Mouse (Mus musculus) 3134 (cell line): Measurements from ENCODE around the gene Cpa4.

Experiments
- DNase-seq: peaks from one replicate; pipeline ENCODE4 v3.0.0-alpha.2; 2011; ENCODE audit warnings: low spot score; ENCODE audit not compliant: insufficient read length; ENCODE audit errors: extremely low read depth

Gene Cpa4

DNA sequence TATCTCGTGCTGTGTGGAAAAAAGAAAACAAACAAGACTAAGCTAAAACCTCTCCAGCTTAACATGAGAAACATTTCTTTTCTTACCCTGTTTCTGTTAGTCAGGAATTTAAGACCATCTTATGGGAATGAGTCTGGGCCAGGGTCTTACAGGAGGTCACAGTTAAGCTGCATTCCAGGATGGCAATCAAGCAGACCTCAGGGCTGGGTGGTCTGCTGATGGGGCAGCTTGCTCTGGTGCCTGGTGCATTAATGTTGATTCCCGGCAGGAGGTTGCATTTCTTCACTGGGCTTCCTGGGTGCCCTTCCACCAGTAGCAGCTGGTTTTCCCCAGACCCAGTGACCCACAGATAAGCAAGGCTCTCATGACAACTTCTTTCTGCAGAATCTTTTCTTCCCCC, 21.6 kb downstream of the Cpa4 start:
- DNase-seq: no peak

DNA sequence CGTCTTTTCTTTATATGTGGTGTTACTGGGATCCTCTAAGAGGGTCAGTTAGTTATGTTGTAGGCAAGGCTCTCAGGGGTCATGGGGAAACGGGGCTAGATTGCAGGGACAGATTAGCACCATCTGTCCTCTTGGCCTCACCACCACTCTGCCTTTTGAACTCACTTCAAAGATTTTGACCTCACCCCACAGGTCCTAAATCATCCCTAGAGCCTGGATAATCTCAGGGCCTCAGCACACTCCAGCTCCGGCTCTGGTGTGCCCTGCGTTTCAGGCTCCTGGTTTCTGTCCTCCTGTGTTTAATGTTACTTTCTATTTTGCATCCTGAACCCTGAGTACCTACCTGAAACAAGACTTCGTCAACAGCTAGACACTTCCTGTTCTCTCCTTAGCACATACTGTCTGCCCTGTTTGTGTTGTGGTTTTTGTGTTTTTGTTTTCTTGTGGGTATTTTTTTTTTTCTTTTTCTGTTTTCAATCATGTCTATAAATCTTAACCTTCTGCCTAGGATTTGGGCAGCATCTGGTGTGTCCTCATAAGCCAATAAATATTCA, 23.8 kb downstream of the Cpa4 start:
- DNase-seq: no peak

DNA sequence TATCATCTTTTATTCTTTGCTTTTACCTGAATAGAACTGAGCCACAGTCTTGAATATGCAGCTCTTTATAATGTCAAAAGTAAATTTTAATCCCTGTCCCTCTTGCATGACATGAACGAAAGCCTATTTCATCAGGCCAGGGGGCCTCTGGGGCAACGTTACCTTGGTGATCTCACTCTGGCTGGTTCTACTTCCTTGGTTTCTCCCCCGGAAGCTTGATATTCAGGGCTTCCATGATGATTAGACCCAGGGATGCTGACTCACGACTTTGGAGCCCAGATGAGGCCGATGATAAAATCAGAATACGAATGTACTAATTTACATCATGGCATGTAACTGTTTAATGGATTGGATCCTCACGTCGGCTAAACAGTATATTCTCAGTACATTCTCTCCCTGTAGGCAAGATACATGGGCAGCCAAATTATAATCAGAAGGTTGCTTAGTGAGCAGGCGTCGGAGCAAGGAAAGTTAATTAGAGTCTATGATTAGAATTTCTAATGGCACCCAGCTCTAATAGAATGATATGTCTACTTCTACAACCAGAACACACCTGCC, 24.3 kb downstream of the Cpa4 start:
- no peak for DNase-seq

DNA sequence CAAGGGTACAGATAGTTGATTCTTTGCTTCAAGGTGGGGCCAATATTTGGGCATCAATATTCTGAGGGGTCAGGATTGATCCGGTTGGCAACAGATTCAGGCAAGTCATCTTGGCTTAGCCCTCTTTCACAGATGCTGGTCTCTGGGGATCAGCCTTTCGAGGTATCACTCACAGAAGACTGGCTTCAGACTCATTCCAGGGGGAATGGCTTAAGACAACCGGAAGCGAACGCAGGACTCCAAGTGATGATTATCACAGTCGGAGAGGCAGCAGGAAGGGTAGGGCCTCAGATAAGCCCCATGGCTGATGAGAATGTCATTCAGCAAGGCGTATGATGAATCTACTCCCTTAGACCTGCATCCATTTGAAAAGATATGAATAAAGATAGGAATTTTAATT, 26.2 kb downstream of the Cpa4 start:
- no peak for DNase-seq

DNA sequence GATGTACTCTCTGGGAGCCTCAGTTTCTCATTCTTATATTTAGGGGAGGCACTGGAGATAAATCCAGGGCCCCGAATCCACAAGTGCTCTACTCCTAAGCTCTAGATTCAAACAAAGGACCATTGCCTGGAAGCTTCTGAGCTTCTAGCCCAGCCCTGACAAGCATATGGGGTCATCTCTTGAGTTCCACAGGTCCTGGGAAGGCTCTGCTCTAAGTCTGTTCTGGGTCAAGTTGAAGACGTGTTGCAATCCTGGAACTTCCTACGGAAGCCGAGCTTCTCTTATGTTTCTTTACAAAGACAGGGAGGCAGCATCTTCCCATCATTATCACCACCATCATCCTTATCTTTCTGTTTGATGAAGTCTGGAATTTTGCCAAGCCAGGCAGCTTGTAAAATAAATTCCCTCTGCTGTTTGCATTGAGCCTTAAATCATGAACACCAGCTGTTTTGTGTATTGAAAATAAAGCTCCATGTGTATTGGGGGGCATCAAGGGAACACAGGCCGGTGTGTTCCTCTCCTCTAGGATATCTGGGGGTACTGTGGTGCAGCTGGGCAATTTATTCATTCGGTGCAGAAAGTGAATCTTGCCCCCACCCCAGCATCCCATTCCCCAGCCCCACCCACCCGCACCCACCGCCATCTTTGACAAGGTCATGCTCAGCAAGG, 28.2 kb downstream of the Cpa4 start:
- DNase-seq: no peak

DNA sequence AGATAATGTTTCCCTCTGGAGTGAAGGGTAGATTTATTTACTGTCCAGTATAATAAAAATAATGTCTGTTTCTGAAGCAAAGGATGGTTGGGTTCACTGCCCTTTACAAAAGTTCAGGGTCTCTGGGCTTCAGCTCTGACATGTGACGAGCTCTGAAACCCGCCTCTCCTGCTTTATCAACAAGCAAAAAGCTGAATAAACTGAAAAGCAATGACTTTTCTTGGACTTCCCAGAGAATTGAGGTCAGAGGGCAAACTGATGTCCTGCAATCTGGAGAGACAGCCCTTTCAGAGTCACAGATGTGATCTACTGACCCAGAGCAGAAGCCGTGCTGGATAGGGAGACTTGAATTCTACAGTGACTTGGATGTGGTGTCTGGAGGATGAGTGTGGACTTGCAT, 31.9 kb downstream of the Cpa4 start:
- DNase-seq: no peak

DNA sequence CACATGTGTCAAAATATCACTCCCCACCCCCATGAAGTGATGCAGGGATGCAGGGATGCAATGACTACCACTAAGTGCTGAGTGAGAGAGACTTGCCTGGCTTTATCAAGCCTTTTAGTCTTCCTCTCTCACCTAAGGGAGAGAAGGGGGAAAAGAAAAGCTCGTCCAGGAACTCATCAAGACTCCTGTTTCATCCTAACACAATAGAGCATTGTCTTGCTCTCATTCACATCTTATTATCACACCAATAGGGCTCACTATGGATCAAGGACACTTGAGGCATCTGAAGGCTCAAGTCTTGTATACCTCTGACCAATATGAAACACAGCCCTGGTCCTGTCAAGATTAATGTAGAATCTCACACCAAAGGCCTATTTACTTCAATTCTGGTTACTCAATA, 32.8 kb downstream of the Cpa4 start:
- DNase-seq: no peak

DNA sequence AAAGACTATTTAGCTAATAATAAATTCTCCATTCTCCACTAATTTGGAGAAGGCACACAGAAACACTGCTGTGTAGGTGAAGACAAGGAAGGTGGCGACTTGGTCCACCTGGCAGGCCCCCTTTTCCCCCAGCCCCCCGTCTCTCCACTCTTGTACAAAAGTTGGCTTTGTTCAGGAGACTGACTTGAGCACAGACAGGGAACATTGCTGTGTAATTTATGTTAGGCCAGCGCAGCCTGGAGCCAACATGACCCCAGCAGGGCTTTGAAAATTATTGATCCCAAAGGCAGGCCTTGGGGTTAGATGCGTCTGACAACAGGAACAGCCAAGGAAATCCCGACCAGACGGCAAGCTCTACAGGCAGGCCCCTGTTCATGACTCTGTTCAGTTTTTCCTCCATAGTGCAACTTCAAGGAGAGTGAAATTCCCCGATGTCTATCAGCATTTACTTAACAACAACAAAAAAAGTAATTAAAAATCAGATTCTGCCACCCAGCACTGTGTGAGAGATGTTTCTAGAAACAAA, 36.2 kb downstream of the Cpa4 start:
- no peak for DNase-seq

DNA sequence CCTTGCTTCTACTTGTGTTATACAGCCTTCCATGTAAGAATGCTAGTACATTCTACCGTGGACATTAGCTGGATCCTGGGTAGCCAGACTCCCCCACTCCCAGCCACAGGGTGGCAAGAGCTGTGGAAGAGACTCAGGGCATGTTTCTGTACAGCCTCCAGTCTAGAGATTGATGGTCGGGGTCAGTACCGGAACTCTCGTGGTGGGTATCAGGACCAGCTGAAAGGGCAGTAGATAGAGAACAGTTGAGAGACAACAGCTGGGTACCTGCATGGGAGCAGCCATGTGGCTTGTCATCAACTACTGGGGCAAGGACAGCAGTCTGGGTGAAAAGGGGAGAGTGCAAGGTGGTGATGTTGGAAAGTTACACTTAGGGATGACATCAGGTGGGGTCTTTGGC, 36.9 kb downstream of the Cpa4 start:
- no peak for DNase-seq

DNA sequence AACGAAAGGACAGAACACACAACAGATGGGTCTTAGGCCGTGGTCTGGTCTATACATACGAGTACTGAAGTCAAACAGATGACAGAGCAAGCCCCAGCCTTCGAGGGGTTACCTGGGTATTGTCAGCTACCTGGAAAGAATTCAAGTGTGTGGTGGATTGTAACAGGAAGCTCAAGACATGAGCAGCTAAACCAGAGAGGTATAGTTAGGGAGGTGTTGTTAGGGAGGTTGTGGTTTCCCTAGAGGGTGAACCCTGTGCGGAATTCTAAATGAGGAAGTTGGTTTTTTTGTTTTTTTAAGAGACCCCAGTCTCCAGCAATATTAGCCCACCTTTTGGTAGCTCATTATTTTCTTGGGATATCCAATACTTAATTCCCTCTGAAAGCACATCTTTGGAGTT, 37.5 kb downstream of the Cpa4 start:
- DNase-seq: no peak

DNA sequence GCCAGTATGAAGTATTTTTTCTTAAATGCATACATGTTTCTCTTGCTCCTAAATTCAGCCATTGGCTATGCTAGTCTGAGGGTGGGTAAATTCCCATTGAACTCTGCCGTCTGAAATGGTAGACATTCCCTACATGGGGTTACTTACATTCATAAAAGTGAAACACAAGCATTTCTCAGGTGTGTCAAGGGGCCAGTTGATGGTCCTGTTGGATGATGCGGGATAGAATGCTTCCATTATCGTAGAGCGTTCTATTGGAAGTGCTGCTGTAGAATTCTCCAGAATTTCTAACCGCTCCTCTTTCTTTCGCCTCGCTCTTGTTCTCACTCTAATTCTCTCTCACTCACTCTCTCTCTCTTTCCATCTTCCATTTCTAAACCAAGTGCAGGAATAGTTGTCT, 42.5 kb downstream of the Cpa4 start, which contains the start of gene Cpa5:
Cpa5 (plus strand) TSS at position 301 of the 400 bp plus-strand sequence.
- no peak for DNase-seq

DNA sequence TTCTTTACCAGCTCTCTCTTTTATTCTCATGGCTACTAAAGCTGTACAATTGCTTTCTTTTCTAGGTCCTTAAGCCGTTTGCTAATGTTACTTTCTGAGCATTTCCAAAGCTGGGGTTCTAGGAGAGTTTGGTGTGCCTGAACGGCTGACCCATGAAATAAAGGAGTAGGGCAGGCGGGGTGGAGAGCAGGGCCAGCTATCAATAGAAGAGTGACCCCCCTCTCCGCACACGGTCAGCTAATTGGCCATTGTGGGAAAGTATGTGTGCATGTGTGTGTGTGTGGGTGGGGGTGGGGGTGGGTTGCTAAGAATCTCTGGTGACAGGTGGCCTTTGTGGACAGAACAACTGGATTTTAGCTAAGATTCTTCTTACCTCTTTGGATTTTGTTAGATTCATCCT, 43.0 kb downstream of the Cpa4 start:
- no peak for DNase-seq

DNA sequence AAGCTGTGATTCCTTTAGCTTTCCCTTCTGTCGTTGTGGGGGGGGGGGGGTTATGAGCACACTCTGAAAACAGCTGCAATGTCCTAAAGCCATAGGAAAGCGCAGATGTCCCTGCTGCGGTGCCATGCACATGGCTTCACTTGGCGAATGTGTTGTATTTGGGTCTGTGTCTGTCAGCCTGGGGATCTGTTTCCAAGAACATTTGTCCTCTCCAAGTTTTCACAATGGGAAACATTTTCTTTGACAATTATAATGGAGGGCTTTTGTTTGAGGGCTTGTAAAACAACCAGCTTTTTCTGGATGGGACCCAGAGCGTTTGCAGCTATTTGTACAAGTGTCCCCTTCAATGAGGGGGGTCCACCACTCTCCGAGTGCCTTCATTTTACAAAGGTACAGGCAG, 46.1 kb downstream of the Cpa4 start:
- no peak for DNase-seq

DNA sequence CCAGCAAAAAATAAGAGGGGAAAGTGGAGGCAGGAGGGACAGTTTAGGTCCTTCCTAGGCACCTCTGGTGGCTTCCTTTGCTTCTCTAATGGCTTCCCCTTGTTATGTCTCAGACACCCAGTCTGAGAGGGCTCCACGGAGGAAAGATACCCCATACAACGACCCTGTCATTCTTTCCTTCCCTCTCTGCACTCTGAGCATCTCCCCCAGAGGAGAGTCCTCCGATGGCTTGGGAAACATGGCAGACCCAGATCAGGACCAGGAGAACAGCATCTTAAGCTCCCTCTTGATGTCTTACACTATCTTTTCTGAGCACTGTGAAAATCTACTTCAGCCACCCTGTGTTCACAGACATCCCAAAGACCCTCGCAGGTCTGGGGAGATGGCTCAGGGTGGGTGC, 47.6 kb downstream of the Cpa4 start:
- no peak for DNase-seq

DNA sequence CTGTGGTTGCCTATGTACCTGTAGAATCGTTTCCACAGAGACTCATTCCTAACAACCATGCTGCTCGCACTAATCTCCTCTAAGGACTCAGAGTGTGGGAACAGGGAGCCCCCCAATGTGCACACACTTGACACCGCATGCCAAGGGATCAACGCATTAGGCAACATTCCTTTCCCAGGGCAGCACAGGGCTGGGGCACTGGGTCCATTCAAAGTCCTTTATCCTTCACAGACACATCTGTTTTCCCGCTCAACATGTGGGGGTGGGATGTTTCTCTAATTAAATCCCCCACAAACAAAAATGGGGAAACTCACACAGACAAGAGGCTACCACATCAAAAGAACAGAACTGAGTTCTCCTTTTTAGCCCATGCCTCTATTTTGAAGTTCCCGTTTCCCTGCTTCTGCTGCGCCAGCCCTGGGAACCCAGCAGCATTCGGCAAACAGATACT, 48.3 kb downstream of the Cpa4 start:
- no peak for DNase-seq

DNA sequence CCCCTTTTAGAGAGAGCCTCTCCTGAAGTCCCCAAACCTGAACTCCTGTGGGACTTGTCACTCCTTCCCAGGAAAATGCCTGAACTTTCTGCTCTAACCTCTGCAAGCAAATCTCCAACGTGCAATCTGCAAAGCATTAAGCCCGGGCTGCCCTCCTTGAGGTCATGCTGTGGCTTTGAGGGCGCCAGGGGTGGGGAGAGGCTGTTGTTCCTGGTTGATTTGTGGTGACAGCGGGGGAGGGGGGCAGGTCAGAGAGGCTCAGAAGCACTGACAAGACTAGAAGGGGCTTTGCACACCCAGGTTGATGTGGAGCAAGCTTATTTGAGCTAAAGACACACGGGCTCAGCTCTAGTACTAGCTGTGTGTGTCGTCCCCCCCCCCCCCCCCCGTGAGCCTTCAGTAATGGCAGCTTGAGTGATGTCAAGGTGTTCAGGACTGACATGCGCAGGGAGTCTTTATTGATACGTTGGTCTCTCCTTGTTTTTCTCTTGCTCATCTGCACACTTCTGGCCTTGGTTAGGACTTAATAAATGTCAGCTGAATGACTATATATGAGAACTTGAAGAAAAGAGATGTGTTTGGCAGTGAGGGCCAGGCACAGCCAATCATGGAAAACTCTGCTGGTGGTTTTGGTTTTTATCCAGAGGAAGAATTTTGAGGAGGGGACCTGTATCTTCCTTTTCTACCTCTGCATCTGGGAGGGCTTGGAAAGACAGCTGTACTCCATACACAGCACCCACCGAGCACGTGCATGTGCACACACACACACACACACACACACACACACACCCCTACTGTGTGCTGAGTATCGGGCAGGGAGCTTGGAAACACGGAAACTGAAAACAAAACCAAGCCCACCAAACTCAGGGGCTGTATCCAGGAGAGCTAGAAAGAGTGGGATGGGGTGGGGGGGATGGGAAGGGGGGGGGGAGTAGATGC, 49.1 kb downstream of the Cpa4 start:
- DNase-seq: no peak

DNA sequence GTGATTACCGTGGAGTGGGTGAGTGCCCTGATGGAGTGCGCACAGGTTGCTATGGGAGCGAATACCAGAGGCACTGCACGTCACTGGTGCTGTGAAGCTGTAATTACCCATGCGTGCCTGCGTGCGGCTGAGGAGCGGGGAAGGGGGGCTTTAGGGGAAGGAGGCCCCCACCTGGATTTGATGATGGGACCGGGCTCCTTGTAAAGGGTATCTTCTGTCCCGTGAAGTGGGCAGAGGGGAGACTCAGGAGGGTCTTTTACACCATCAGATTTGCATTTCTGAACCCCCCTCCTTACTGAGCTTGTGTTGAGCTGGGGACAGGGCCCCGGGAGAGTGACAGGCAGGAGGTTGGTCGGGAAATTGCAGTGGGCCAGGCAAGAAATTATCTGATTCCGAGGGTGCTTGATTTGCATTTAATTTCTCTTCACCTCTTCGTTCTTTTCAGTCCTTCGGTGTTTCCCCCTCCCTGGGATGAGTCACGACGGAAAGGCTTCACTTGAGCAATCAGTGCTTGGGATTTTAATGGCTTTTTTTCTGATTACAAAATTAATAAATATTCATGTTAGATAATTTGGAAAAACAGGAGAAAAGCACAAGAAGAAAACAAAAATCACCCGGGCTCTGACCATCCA, 49.9 kb downstream of the Cpa4 start:
- no peak for DNase-seq

DNA sequence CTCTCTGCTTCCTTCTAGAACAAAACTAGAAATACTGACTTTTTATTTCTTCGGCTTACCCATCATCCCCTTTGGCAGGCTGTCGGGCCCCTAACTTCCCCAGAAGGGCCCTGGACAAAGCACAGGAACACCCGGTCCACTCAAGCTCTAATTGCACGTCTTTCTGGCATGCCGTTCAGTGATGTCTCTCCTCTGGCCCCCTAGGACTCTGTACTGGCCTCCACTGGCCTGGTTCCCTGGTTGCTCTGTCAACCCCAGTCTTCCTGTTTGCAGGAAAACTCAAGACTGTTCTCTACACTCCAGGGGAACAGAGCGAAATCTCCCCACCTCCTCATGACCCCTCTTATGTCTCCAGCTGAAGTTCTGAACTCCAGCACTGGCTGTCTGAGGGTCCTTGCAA, 50.6 kb downstream of the Cpa4 start:
- no peak for DNase-seq

DNA sequence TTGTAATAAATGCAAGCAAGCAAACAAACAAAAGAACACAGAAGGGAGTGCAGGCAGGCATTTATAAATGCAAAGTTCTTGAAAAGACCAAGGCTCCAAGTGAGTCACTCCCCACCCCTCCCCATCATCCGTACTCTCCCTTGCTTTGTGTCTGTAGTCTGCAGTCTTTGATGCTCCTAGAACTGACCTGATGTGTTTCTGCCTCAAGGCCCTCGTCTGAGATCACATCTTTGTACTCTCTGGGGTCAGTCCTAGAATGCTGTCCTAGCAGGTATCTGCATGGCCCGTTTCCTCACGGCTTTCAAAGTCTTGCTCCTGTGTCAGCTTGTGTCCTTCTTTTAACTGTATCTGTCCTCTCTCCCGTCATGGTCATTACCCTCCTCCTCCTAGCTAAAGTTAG, 51.4 kb downstream of the Cpa4 start:
- DNase-seq: no peak

DNA sequence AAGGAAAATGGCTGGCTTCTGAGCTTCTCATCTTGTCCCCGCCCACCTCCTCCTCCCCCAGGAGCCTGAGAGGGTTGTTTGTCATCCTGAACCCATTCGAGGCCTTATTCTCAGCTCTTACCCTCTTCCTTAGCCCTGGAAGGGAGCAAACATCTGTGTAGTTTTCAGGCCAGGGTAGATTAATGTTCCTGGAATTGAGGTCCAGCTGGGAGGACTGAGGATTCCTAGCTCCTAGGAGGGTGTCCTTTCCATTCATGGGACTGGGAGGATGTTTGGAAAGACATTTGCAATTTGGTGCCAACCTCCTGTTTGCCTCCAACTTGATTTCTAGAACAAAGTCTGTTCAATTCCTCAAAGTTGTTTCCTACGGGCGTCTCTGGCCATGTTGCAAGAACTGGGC, 52.4 kb downstream of the Cpa4 start:
- DNase-seq: no peak

DNA sequence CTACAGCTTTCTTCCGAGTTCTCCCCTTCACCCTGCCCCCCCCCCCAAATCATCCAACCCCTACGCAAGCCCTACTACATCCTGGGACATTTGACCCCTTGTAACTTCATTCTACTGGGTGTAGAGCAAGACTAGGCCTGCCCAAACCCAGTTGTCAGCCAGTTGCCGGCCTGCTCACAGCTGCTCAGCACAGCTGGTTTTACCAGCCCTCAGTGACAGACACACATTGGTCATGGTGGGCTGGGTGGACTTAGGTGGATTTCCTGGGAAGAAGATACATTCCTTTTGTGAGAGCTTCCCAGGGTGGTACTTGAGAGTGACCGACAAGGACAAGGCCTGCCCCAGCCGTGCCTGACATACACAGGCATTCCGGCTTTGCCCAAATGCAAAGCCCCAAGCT, 52.8 kb downstream of the Cpa4 start:
- no peak for DNase-seq
